In genomic region chr1:13501938-13502337, GRCm38 (mm10) we compare ENCODE assay signal across 20 mouse cellular contexts.
DNase-seq lines count a peak whose midpoint lies in the region; ATAC-seq and TF ChIP-seq lines count a peak whose summit lies in the region.
"Had no signal": no experiment of that assay in that cellular context is flagged by ENCODE, and none has a peak within 500 bp of the region (broad histone marks: within the 10 kb centered on the region; RNA-seq: fewer than 3 reads in every experiment).

No protein-coding gene starts in this region.

- TF ChIP-seq POLR2A in ES-Bruce4 (IDR thresholded peaks at IDR 0.05; ENCODE audit: insufficient read depth, low read length), result no peak

- no peaks in the 10 kb centered on the region for H3K36me3 ChIP-seq in ES-Bruce4 (ENCODE audit: control insufficient read depth, insufficient read depth, low read length, poor library complexity, severe bottlenecking)
- H3K36me3 ChIP-seq in forebrain, embryonic 11.5 days (ENCODE audit: control insufficient read depth, insufficient read depth, low read length), result no peaks in the 10 kb centered on the region
- H3K36me3 ChIP-seq: embryonic facial prominence, embryonic 12.5 days; forebrain, embryonic 10.5 days; forebrain, embryonic 15.5 days had no signal

- H3K9me3 ChIP-seq in ES-Bruce4 (replicated peaks; ENCODE audit: control insufficient read depth, insufficient read depth, low read length, poor library complexity, severe bottlenecking), result peaks cover 11% of the 10 kb centered on the region
- H3K9me3 ChIP-seq in forebrain, embryonic 11.5 days (ENCODE audit: control insufficient read depth, low read length), result no peaks in the 10 kb centered on the region
- H3K9me3 ChIP-seq: embryonic facial prominence, embryonic 12.5 days; forebrain, embryonic 10.5 days; forebrain, embryonic 13.5 days; forebrain, embryonic 15.5 days had no signal

- no peak overlapping the region for H3K9ac ChIP-seq in ES-Bruce4 (ENCODE audit: low read depth, poor library complexity, severe bottlenecking)
- no peak overlapping the region for H3K9ac ChIP-seq in forebrain, embryonic 11.5 days (ENCODE audit: low read length)
- H3K9ac ChIP-seq: embryonic facial prominence, embryonic 12.5 days; forebrain, embryonic 13.5 days; forebrain, embryonic 15.5 days; forebrain, postnatal 0 days had no signal

- H3K4me3 ChIP-seq in ES-Bruce4 (ENCODE audit: low read depth, low read length), result no peak overlapping the region
- H3K4me3 ChIP-seq in forebrain, embryonic 11.5 days (ENCODE audit: low read depth, low read length), result no peak overlapping the region
- H3K4me3 ChIP-seq: embryonic facial prominence, embryonic 12.5 days; erythroblast, embryonic 14.5 days; forebrain, embryonic 10.5 days; forebrain, embryonic 13.5 days; forebrain, embryonic 15.5 days had no signal

- 79% methylated on average over 4 of the region's 4 CpGs for WGBS in forebrain, embryonic 11.5 days

- no peaks in the 10 kb centered on the region for H3K4me1 ChIP-seq in ES-Bruce4 (ENCODE audit: control insufficient read depth, insufficient read depth, low read length)
- no peaks in the 10 kb centered on the region for H3K4me1 ChIP-seq in forebrain, embryonic 11.5 days (replicated peaks; ENCODE audit: control insufficient read depth, insufficient read depth, low read length)
- H3K4me1 ChIP-seq: embryonic facial prominence, embryonic 12.5 days; forebrain, embryonic 10.5 days; forebrain, embryonic 13.5 days; forebrain, embryonic 15.5 days had no signal

- TF ChIP-seq EP300 in ES-Bruce4 (IDR thresholded peaks at IDR 0.05; ENCODE audit: insufficient read depth, low read depth, low read length), result peak; percentile 58; the same call in 1 of the 2 replicates

- ATAC-seq in forebrain, embryonic 11.5 days (replicated peaks; ENCODE audit: low FRiP score), result no peak
- ATAC-seq: forebrain, embryonic 13.5 days; forebrain, embryonic 15.5 days; forebrain, postnatal 0 days had no signal

- TF ChIP-seq CTCF in ES-Bruce4 (IDR thresholded peaks at IDR 0.05; ENCODE audit: low read depth, low read length), result no peak

- H3K27ac ChIP-seq in ES-Bruce4 (ENCODE audit: insufficient read depth, low read length), result peak overlapping the region; percentile 20; the same call in 1 of the 2 replicates
- H3K27ac ChIP-seq in forebrain, embryonic 11.5 days (ENCODE audit: low read depth, low read length), result no peak overlapping the region
- H3K27ac ChIP-seq: embryonic facial prominence, embryonic 12.5 days; forebrain, embryonic 10.5 days; forebrain, embryonic 13.5 days; forebrain, embryonic 15.5 days had no signal

- peak; percentile 52 for DNase-seq in heart, adult 11 months
- no peak for DNase-seq in heart, postnatal 25 days (ENCODE audit: low spot score)
- no peak for DNase-seq in gastrocnemius, postnatal 36 days
- DNase-seq in forebrain, embryonic 11.5 days (ENCODE audit: low spot score), result no peak
- DNase-seq: adrenal gland, adult 2 months; adrenal gland, postnatal 10 days; adrenal gland, postnatal 25 days; cerebellum, adult 11 months; cerebellum, adult 18-20 months; cerebellum, adult 8-10 months; cerebellum, adult 9-11 months; cerebellum, postnatal 14 days; cerebellum, postnatal 36 days; forebrain, postnatal 0 days had no signal

- no peak overlapping the region for H3K4me2 ChIP-seq in forebrain, embryonic 11.5 days (ENCODE audit: low read depth, low read length, severe bottlenecking)
- H3K4me2 ChIP-seq: embryonic facial prominence, embryonic 12.5 days; forebrain, embryonic 13.5 days; forebrain, embryonic 15.5 days had no signal

- intact Hi-C loops in heart, postnatal 25 days (cut with DNase I), result loop anchor here (10.0 kb wide), 1 partner anchor 117 kb away; no protein-coding TSS in a partner anchor
- intact Hi-C loops in gastrocnemius, postnatal 36 days (cut with DNase I), result no loop called here

- H3K27me3 ChIP-seq in ES-Bruce4 (ENCODE audit: control insufficient read depth, insufficient read depth, low read length, poor library complexity, severe bottlenecking), result no peaks in the 10 kb centered on the region
- H3K27me3 ChIP-seq in forebrain, embryonic 11.5 days (ENCODE audit: control insufficient read depth, insufficient read depth, low read length), result no peaks in the 10 kb centered on the region
- H3K27me3 ChIP-seq: embryonic facial prominence, embryonic 12.5 days; forebrain, embryonic 13.5 days; forebrain, embryonic 15.5 days had no signal
